Mouse (Mus musculus): Measurements from ENCODE around the gene Smc3.

The Smc3 gene

GRCm38 (mm10) chr19:53599757-53600539 is at the start of gene Smc3:
Smc3 (plus strand) TSS chr19:53600398.
- peak; percentile 99 for DNase-seq

GRCm38 (mm10) chr19:53550972-53551371 is 49.2 kb upstream of the Smc3 start:
- DNase-seq: no peak

- no peak for DNase-seq
Measured at GRCm38 (mm10) chr19:53552216-53552786, 47.9 kb upstream of the Smc3 start.

GRCm38 (mm10) chr19:53552795-53553194 is 47.4 kb upstream of the Smc3 start:
- DNase-seq: no peak

- no peak for DNase-seq
Measured at GRCm38 (mm10) chr19:53554402-53554801, 45.8 kb upstream of the Smc3 start.

GRCm38 (mm10) chr19:53554981-53555616 is 45.1 kb upstream of the Smc3 start:
- DNase-seq: no peak

- DNase-seq: no peak
Measured at GRCm38 (mm10) chr19:53556841-53557240, 43.4 kb upstream of the Smc3 start.

GRCm38 (mm10) chr19:53557267-53557936 is 42.8 kb upstream of the Smc3 start:
- DNase-seq: peak; percentile 22

GRCm38 (mm10) chr19:53560436-53560835 is 39.8 kb upstream of the Smc3 start:
- DNase-seq: no peak

- DNase-seq: no peak
Measured at GRCm38 (mm10) chr19:53564174-53564573, 36.0 kb upstream of the Smc3 start.

GRCm38 (mm10) chr19:53565565-53566277 is 34.5 kb upstream of the Smc3 start:
- no peak for DNase-seq

GRCm38 (mm10) chr19:53567864-53568263 is 32.3 kb upstream of the Smc3 start:
- DNase-seq: no peak

- no peak for DNase-seq
Measured at GRCm38 (mm10) chr19:53568553-53568952, 31.6 kb upstream of the Smc3 start.

GRCm38 (mm10) chr19:53571056-53571455 is 29.1 kb upstream of the Smc3 start:
- no peak for DNase-seq

- no peak for DNase-seq
Measured at GRCm38 (mm10) chr19:53571501-53572428, 28.4 kb upstream of the Smc3 start.

- DNase-seq: no peak
Measured at GRCm38 (mm10) chr19:53572607-53573006, 27.6 kb upstream of the Smc3 start.

- no peak for DNase-seq
Measured at GRCm38 (mm10) chr19:53573151-53573550, 27.0 kb upstream of the Smc3 start.

- no peak for DNase-seq
Measured at GRCm38 (mm10) chr19:53574131-53574530, 26.1 kb upstream of the Smc3 start.

GRCm38 (mm10) chr19:53574546-53574945 is 25.7 kb upstream of the Smc3 start:
- no peak for DNase-seq

- DNase-seq: no peak
Measured at GRCm38 (mm10) chr19:53575296-53576010, 24.7 kb upstream of the Smc3 start.

- DNase-seq: no peak
Measured at GRCm38 (mm10) chr19:53576061-53576460, 24.1 kb upstream of the Smc3 start.
